ENCODE assay signal across 13 mouse cellular contexts in the genomic region with DNA sequence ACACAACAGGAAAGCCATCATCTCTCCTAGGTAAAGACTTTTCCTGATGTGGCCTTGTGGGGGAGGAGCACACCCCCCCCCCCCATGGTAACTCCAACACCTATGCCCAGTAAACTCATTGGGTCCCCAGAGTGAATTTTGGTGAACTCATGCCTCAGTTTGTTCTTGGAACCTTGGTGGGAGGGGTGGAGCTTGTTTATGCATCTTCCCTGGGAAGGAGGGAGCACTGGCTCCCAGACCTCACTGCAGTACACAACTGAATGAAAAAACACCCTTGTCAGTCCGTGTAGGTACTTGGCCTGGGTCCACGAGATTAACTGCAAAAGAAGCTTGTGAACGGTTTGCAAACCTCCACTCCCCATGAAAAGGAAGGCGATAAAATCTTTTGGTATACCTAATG.
"Had no signal": no experiment of that assay in that cellular context is flagged by ENCODE, and none has a peak within 500 bp of the region (broad histone marks: within the 10 kb centered on the region; RNA-seq: fewer than 3 reads in every experiment).

No protein-coding gene starts in this region.

- DNase-seq: kidney, postnatal 14 days; layer of hippocampus, postnatal 36 days; lung, adult 2 months; lung, postnatal 36 days; midbrain, embryonic 14.5 days; thymus, adult 2 months; thymus, postnatal 25 days had no signal

- H3K27me3 ChIP-seq: kidney, embryonic 15.5 days; limb, embryonic 12.5 days; liver, embryonic 15.5 days; neural tube, embryonic 15.5 days had no signal

- H3K4me2 ChIP-seq: kidney, embryonic 15.5 days; limb, embryonic 12.5 days; liver, embryonic 15.5 days; neural tube, embryonic 15.5 days had no signal

- H3K4me3 ChIP-seq: kidney, embryonic 15.5 days; limb, embryonic 12.5 days; liver, embryonic 15.5 days; midbrain, embryonic 10.5 days; myocyte; neural tube, embryonic 15.5 days had no signal

- H3K36me3 ChIP-seq: kidney, embryonic 15.5 days; limb, embryonic 12.5 days; liver, embryonic 15.5 days; midbrain, embryonic 10.5 days; neural tube, embryonic 15.5 days had no signal

- H3K9me3 ChIP-seq: liver, embryonic 15.5 days; neural tube, embryonic 15.5 days had no signal

- H3K27ac ChIP-seq: kidney, embryonic 15.5 days; limb, embryonic 12.5 days; liver, embryonic 15.5 days; midbrain, embryonic 10.5 days; neural tube, embryonic 15.5 days had no signal

- H3K9ac ChIP-seq: kidney, embryonic 15.5 days; limb, embryonic 12.5 days; liver, embryonic 15.5 days; neural tube, embryonic 15.5 days had no signal
